Mouse (Mus musculus) C2C12 (cell line): ENCODE data around the gene Samt3. TPM values are rescaled to one million over a fixed set of nuclear protein-coding genes. Genes with fewer than 3 reads are reported as not detected.

Experiments
- H3K27me3 ChIP-seq: one replicate; pipeline ENCODE4 v1.6.1; 2011; ENCODE audit not compliant: control insufficient read depth, insufficient read depth, insufficient read length
- H3K36me3 ChIP-seq: one replicate; pipeline ENCODE4 v1.6.1; 2011; ENCODE audit not compliant: control insufficient read depth, insufficient read depth
- H3K4me3 ChIP-seq: one replicate; pipeline ENCODE4 v1.5.1; 2011; ENCODE audit warnings: mild to moderate bottlenecking, control low read depth; ENCODE audit not compliant: poor library complexity, insufficient read depth, severe bottlenecking
- H3K79me2 ChIP-seq: one replicate; pipeline ENCODE4 v1.6.1; 2011; ENCODE audit not compliant: control insufficient read depth, insufficient read depth
- H3K79me3 ChIP-seq: one replicate; pipeline ENCODE4 v1.6.1; 2011; ENCODE audit warnings: low read depth, control low read depth
- H3ac ChIP-seq: one replicate; pipeline ENCODE3; 2011; ENCODE audit warnings: low read depth; ENCODE audit not compliant: control insufficient read depth, insufficient read length
- CEBPB ChIP-seq: IDR thresholded peaks from one replicate; pipeline ENCODE4 v1.6.1; 2011; ENCODE audit warnings: low read depth, mild to moderate bottlenecking, control low read depth, moderate library complexity
- CTCF ChIP-seq: IDR thresholded peaks from one replicate; pipeline ENCODE4 v1.5.1; 2011; ENCODE audit not compliant: control insufficient read depth, insufficient read depth, insufficient read length
- FOSL1 ChIP-seq: IDR thresholded peaks from one replicate; pipeline ENCODE4 v1.8.0; 2011; ENCODE audit warnings: mild to moderate bottlenecking, low read length; ENCODE audit not compliant: poor library complexity, insufficient read depth, severe bottlenecking
- MAX ChIP-seq: IDR thresholded peaks from one replicate; pipeline ENCODE4 v1.6.1; 2011; ENCODE audit warnings: mild to moderate bottlenecking, control low read depth
- MYOD1 ChIP-seq: IDR thresholded peaks from one replicate; pipeline ENCODE4 v1.6.1; 2011; ENCODE audit warnings: low read depth; ENCODE audit not compliant: control insufficient read depth, insufficient read length
- MYOG ChIP-seq: IDR thresholded peaks from one replicate; pipeline ENCODE4 v1.6.1; 2011; ENCODE audit not compliant: control insufficient read depth, insufficient read length; ENCODE audit errors: extremely low read depth
- USF1 ChIP-seq: IDR thresholded peaks from one replicate; pipeline ENCODE4 v1.6.1; 2011; ENCODE audit warnings: low read depth, mild to moderate bottlenecking, control low read depth, moderate library complexity
- long read RNA-seq, 2 experiments: library from polyadenylated mRNA; unstranded; transcript quantifications; one replicate each; pipeline ENCODE4 v2.0.0; 2019 to 2020
- polyA plus RNA-seq: library from polyadenylated mRNA; unstranded; fragments of >200 nt; fragmentation: generic; extraction: Trizol; gene quantifications from one replicate; pipeline ENCODE4 v1.2.1, GENCODE M21; 2012; ENCODE audit warnings: missing spikeins

Samt3 gene
- not detected for polyA plus RNA-seq
- long read RNA-seq, experiment 1, result 0 reads
- long read RNA-seq, experiment 2, result 0 reads

GRCm38 (mm10) chrX:86043899-86044298 is at the start of gene Samt3:
Gene Samt3 (plus strand): TSS chrX:86044199.
- no peaks in the 10 kb centered on the region for H3K79me2 ChIP-seq

DNA sequence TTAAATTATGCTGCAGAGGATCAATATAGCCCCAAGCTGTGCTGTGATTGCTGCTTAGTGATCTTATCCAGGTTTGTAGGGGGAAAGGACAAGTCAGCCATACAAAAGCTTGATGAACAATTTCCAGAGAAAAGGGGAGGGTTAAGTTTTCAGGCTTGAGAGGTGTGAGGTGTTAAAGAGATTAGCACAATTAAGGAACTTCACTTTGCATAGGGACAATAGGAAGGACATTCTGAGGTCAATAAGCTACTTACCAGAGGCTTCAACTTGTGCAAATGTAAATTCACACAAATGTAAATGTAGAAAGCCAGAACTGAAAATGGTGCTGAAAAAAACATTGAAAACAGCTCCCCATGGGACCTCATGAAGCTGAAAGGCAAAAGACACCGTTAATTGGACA is 27.4 kb upstream of the Samt3 start:
- no peaks in the 10 kb centered on the region for H3K27me3 ChIP-seq
- no peaks in the 10 kb centered on the region for H3K36me3 ChIP-seq
- no peaks in the 10 kb centered on the region for H3K79me3 ChIP-seq
- no peaks in the 10 kb centered on the region for H3K79me2 ChIP-seq
- H3K4me3 ChIP-seq, result no peak overlapping the region
- no peak overlapping the region for H3ac ChIP-seq
- TF ChIP-seq MAX (no peak), MYOG (no peak), FOSL1 (no peak)

More at GRCm38 (mm10) chrX:86043899-86044298, at the start of gene Samt3:
- no peaks in the 10 kb centered on the region for H3K27me3 ChIP-seq
- no peak within 1 kb of the TSS for H3ac ChIP-seq
- no peak within 1 kb of the TSS for H3K4me3 ChIP-seq
- TF ChIP-seq MYOD1 (no peak), USF1 (no peak), CEBPB (no peak), MYOG (no peak), CTCF (no peak), MAX (no peak), FOSL1 (no peak)
- no peaks in the 10 kb centered on the region for H3K79me3 ChIP-seq
- H3K36me3 ChIP-seq, result no peaks in the 10 kb centered on the region

DNA sequence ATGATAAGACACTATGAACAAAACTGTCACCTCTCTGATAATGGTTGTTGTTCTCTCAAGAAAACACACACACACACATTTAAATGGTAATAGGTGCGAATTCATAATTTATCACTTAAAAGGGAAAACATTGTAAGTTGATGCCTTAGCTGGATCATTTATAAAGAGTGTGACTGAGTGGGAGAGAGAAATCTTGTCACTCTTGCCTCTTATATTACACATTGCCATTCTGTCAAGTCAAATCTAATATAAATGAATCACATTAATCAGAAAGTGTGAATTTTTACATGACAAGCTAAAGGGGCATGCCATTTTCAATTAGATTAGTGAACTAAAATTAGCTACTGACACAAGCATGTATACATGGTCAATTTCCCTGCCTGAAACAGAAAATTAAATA is 44.7 kb downstream of the Samt3 start:
- Histone ChIP-seq H3K36me3 (no peaks in the 10 kb centered on the region), H3ac (no peak overlapping the region), H3K79me3 (no peaks in the 10 kb centered on the region), H3K79me2 (no peaks in the 10 kb centered on the region), H3K27me3 (no peaks in the 10 kb centered on the region), H3K4me3 (no peak overlapping the region)
- TF ChIP-seq CEBPB (no peak), MAX (no peak), FOSL1 (no peak), MYOD1 (no peak), MYOG (no peak), CTCF (no peak), USF1 (no peak)

Other genes with a start within 250 kb of the Samt3 start
- not detected for gene 5430427O19Rik, start 173.8 kb upstream of the Samt3 start, polyA plus RNA-seq
- gene Nr0b1, start 147.6 kb downstream of the Samt3 start, polyA plus RNA-seq, result not detected